ENCODE assay signal across 8 mouse cellular contexts in genomic region chr2:153443434-153444240, GRCm38 (mm10). TPM values are rescaled to one million over a fixed set of nuclear protein-coding genes. Genes with fewer than 3 reads are reported as not detected.
DNase-seq lines count a peak whose midpoint lies in the region; ATAC-seq lines count a peak whose summit lies in the region.

No protein-coding gene starts in this region.

- no peaks in the 10 kb centered on the region for H3K9me3 ChIP-seq in embryonic facial prominence, embryonic 10.5 days
- no peaks in the 10 kb centered on the region for H3K9me3 ChIP-seq in heart, embryonic 13.5 days

- peak overlapping the region; percentile 96 for H3K4me2 ChIP-seq in heart, embryonic 13.5 days

- peak overlapping the region; percentile 91 for H3K27ac ChIP-seq in embryonic facial prominence, embryonic 10.5 days (replicated peaks)
- H3K27ac ChIP-seq in heart, embryonic 13.5 days (replicated peaks): peak overlapping the region; percentile 97
- no peak overlapping the region for H3K27ac ChIP-seq in macrophage

- H3K9ac ChIP-seq in heart, embryonic 13.5 days: peak overlapping the region; percentile 97

- peak overlapping the region; percentile 98 for H3K4me3 ChIP-seq in embryonic facial prominence, embryonic 10.5 days
- peak overlapping the region; percentile 97 for H3K4me3 ChIP-seq in heart, embryonic 13.5 days
- peak overlapping the region; percentile 13; the same call in 1 of the 2 replicates for H3K4me3 ChIP-seq in macrophage (ENCODE audit: inconsistent target)

- no peaks in the 10 kb centered on the region for H3K27me3 ChIP-seq in embryonic facial prominence, embryonic 10.5 days (replicated peaks; ENCODE audit: low read depth, poor library complexity, severe bottlenecking)
- no peaks in the 10 kb centered on the region for H3K27me3 ChIP-seq in heart, embryonic 13.5 days (replicated peaks)
- peaks cover 6% of the 10 kb centered on the region for H3K27me3 ChIP-seq in splenic B cell, adult 2 months (ENCODE audit: control insufficient read depth, insufficient read depth, low read length, poor library complexity, severe bottlenecking)

- H3K79me2 ChIP-seq in macrophage (ENCODE audit: inconsistent target): no peaks in the 10 kb centered on the region

- H3K4me1 ChIP-seq in embryonic facial prominence, embryonic 10.5 days: peaks cover 80% of the 10 kb centered on the region
- peaks cover 59% of the 10 kb centered on the region for H3K4me1 ChIP-seq in heart, embryonic 13.5 days

- under 1% methylated on average over 59 of the region's 59 CpGs for WGBS in embryonic facial prominence, embryonic 10.5 days
- under 1% methylated on average over 59 of the region's 59 CpGs for WGBS in heart, embryonic 13.5 days
- WGBS in macrophage (ENCODE audit: missing documents): 8% methylated on average over 49 of the region's 59 CpGs

- intact Hi-C loops in left cerebral cortex, postnatal 36 days (cut with DNase I): loop anchor here (1.0 to 5.0 kb wide), 2 partner anchors 49 to 96 kb away; partner anchors contain the start of genes 4930404H24Rik and Asxl1

- peak; percentile 49 to 51 for DNase-seq in left cerebral cortex, postnatal 36 days (ENCODE audit: low spot score in 2 of 2)
- no peak for DNase-seq in left cerebral cortex, adult 9 months (ENCODE audit: low spot score in 2 of 2)
- peak; percentile 66 for DNase-seq in embryonic facial prominence, embryonic 10.5 days (ENCODE audit: low spot score)
- peak; percentile 75 for DNase-seq in kidney, postnatal 10 days
- peak; percentile 14 for DNase-seq in splenic B cell, adult 2 months (ENCODE audit: low read depth, low spot score)
- no peak for DNase-seq in c-Kit-positive CD71-positive TER-119-positive erythroid progenitor cells, embryonic 14.5 days (ENCODE audit: low spot score)

- H3K36me3 ChIP-seq in embryonic facial prominence, embryonic 10.5 days (replicated peaks): 0 out of 2 replicates have a peak, but pooled peaks cover 3% of the 10 kb centered on the region
- no peaks in the 10 kb centered on the region for H3K36me3 ChIP-seq in heart, embryonic 13.5 days
- no peaks in the 10 kb centered on the region for H3K36me3 ChIP-seq in macrophage (ENCODE audit: inconsistent target)
- no peaks in the 10 kb centered on the region for H3K36me3 ChIP-seq in splenic B cell, adult 2 months (ENCODE audit: control insufficient read depth, insufficient read depth, low read length, poor library complexity, severe bottlenecking)

- ATAC-seq in heart, embryonic 13.5 days (ENCODE audit: extremely low read depth, insufficient number of reproducible peaks, low FRiP score, low TSS enrichment): peak; percentile 9; the same call in 1 of the 2 replicates

RNA-seq across cellular contexts. Expression of gene 4930404H24Rik, which starts 49.0 kb away (rescaled TPM):
- not detected for total RNA-seq in left cerebral cortex, postnatal 36 days (2021)
- not detected in 2 replicates for polyA plus RNA-seq in embryonic facial prominence, embryonic 10.5 days (2016; fragmentation: Nextera tagmentation; extraction: Ambion mirVana)
- not detected in 2 replicates for polyA plus RNA-seq in heart, embryonic 13.5 days (2015; fragmentation: Nextera tagmentation; extraction: Ambion mirVana)
- total RNA-seq in macrophage (2018; cell fraction: chromatin; rRNA removed): not detected
- total RNA-seq in macrophage (2018; cell fraction: cytosol; rRNA removed): not detected
- not detected for total RNA-seq in macrophage (2018; cell fraction: nucleus; rRNA removed)
- polyA plus RNA-seq in macrophage (2018): not detected in 3 replicates

Comparison
In these comparisons a context has a peak if more than half of its experiments do, and no peak if none do; other contexts are left out.
1. DNase-seq: peak in left cerebral cortex, postnatal 36 days (2 of 2), embryonic facial prominence, embryonic 10.5 days (single experiment), kidney, postnatal 10 days (single experiment) and splenic B cell, adult 2 months (single experiment); none in left cerebral cortex, adult 9 months (0 of 2) and c-Kit-positive CD71-positive TER-119-positive erythroid progenitor cells, embryonic 14.5 days (single experiment).
2. H3K4me3 ChIP-seq: peak in every context shown above with its lines; median percentile 98 in embryonic facial prominence, embryonic 10.5 days; 97 in heart, embryonic 13.5 days; 13 in macrophage.